Mouse (Mus musculus): ENCODE results near the gene Vwa2.

Gene Vwa2

GRCm38 (mm10) chr19:56873816-56874600, at the start of gene Vwa2:
Gene Vwa2 (plus strand): TSS chr19:56874249.
- DNase-seq (ENCODE audit: low read depth, low spot score): no peak

- DNase-seq (ENCODE audit: low read depth, low spot score): no peak
Measured at GRCm38 (mm10) chr19:56826047-56826631, 47.9 kb upstream of the Vwa2 start, which contains the start of gene Tdrd1. Gene Tdrd1 (plus strand): TSS chr19:56826209.

GRCm38 (mm10) chr19:56828305-56828704, 45.7 kb upstream of the Vwa2 start:
- DNase-seq (ENCODE audit: low read depth, low spot score): no peak

- no peak for DNase-seq (ENCODE audit: low read depth, low spot score)
Measured at GRCm38 (mm10) chr19:56829267-56829666, 44.8 kb upstream of the Vwa2 start.

GRCm38 (mm10) chr19:56830163-56830562, 43.9 kb upstream of the Vwa2 start:
- no peak for DNase-seq (ENCODE audit: low read depth, low spot score)

- DNase-seq (ENCODE audit: low read depth, low spot score): no peak
Measured at GRCm38 (mm10) chr19:56835340-56835739, 38.7 kb upstream of the Vwa2 start.

- DNase-seq (ENCODE audit: low read depth, low spot score): no peak
Measured at GRCm38 (mm10) chr19:56838942-56839706, 34.9 kb upstream of the Vwa2 start.

GRCm38 (mm10) chr19:56842974-56843373, 31.1 kb upstream of the Vwa2 start:
- DNase-seq (ENCODE audit: low read depth, low spot score): no peak

- no peak for DNase-seq (ENCODE audit: low read depth, low spot score)
Measured at GRCm38 (mm10) chr19:56852590-56852989, 21.5 kb upstream of the Vwa2 start.

- DNase-seq (ENCODE audit: low read depth, low spot score): no peak
Measured at GRCm38 (mm10) chr19:56856455-56856854, 17.6 kb upstream of the Vwa2 start.

GRCm38 (mm10) chr19:56867701-56868100, 6.3 kb upstream of the Vwa2 start:
- DNase-seq (ENCODE audit: low read depth, low spot score): no peak

- DNase-seq (ENCODE audit: low read depth, low spot score): no peak
Measured at GRCm38 (mm10) chr19:56874601-56875315, 709 bp downstream of the Vwa2 start.

- no peak for DNase-seq (ENCODE audit: low read depth, low spot score)
Measured at GRCm38 (mm10) chr19:56877364-56877763, 3.3 kb downstream of the Vwa2 start.

GRCm38 (mm10) chr19:56887879-56888278, 13.8 kb downstream of the Vwa2 start:
- DNase-seq (ENCODE audit: low read depth, low spot score): no peak

GRCm38 (mm10) chr19:56888654-56889053, 14.6 kb downstream of the Vwa2 start:
- no peak for DNase-seq (ENCODE audit: low read depth, low spot score)

GRCm38 (mm10) chr19:56891438-56891837, 17.4 kb downstream of the Vwa2 start:
- no peak for DNase-seq (ENCODE audit: low read depth, low spot score)

GRCm38 (mm10) chr19:56892586-56892985, 18.5 kb downstream of the Vwa2 start:
- DNase-seq (ENCODE audit: low read depth, low spot score): no peak

- no peak for DNase-seq (ENCODE audit: low read depth, low spot score)
Measured at GRCm38 (mm10) chr19:56893326-56893725, 19.3 kb downstream of the Vwa2 start.

- no peak for DNase-seq (ENCODE audit: low read depth, low spot score)
Measured at GRCm38 (mm10) chr19:56897654-56898053, 23.6 kb downstream of the Vwa2 start.

GRCm38 (mm10) chr19:56904095-56904494, 30.0 kb downstream of the Vwa2 start:
- DNase-seq (ENCODE audit: low read depth, low spot score): no peak

- DNase-seq (ENCODE audit: low read depth, low spot score): no peak
Measured at GRCm38 (mm10) chr19:56905395-56905794, 31.3 kb downstream of the Vwa2 start.

GRCm38 (mm10) chr19:56907850-56908249, 33.8 kb downstream of the Vwa2 start:
- DNase-seq (ENCODE audit: low read depth, low spot score): no peak
